Comparison of ENCODE assay signal across 23 mouse cellular contexts in the genomic region with DNA sequence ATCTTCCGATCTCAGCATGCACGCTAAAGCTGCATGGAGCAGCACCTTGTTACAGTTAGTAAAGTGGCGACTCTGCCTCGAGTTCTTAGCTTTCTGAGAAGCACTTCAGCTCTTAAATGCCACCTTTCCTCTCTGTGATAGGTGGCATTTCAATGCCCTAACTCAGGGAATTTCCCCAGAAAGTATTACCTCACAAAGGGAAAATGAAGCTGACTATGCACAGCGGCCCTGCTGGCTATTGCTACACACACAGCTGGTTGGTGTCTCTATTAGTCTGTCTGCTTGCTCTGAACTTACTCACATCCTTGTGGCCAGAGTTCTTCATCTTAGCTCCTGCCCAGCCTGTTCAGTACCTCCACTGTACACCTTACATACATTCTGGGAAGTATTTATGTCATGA.
DNase-seq lines count a peak whose midpoint lies in the region; ATAC-seq lines count a peak whose summit lies in the region.
"Had no signal": no experiment of that assay in that cellular context is flagged by ENCODE, and none has a peak within 500 bp of the region (broad histone marks: within the 10 kb centered on the region; RNA-seq: fewer than 3 reads in every experiment).

No protein-coding gene starts in this region.

- no peak overlapping the region for H3K4me2 ChIP-seq in embryonic facial prominence, embryonic 11.5 days (ENCODE audit: low read depth, low read length)
- peak overlapping the region; percentile 27 for H3K4me2 ChIP-seq in lung, embryonic 16.5 days (ENCODE audit: low read depth, low read length)
- H3K4me2 ChIP-seq: embryonic facial prominence, embryonic 13.5 days; embryonic facial prominence, embryonic 15.5 days; forebrain, embryonic 12.5 days had no signal

- WGBS in embryonic facial prominence, embryonic 11.5 days: 81% methylated on average over 5 of the region's 5 CpGs
- 76% methylated on average over 5 of the region's 5 CpGs for WGBS in embryonic facial prominence, embryonic 10.5 days
- WGBS in lung, embryonic 16.5 days: 32% methylated on average over 5 of the region's 5 CpGs

- no peak overlapping the region for H3K27ac ChIP-seq in embryonic facial prominence, embryonic 11.5 days (replicated peaks; ENCODE audit: low read depth, low read length)
- H3K27ac ChIP-seq in embryonic facial prominence, embryonic 10.5 days (replicated peaks): no peak overlapping the region
- H3K27ac ChIP-seq in lung, embryonic 16.5 days (ENCODE audit: low read length): no peak overlapping the region
- H3K27ac ChIP-seq: embryonic facial prominence, embryonic 13.5 days; embryonic facial prominence, embryonic 15.5 days; forebrain, embryonic 10.5 days; forebrain, embryonic 12.5 days had no signal

- H3K27me3 ChIP-seq in embryonic facial prominence, embryonic 11.5 days (ENCODE audit: control insufficient read depth, insufficient read depth, low read length): no peaks in the 10 kb centered on the region
- H3K27me3 ChIP-seq in embryonic facial prominence, embryonic 10.5 days (replicated peaks; ENCODE audit: low read depth, poor library complexity, severe bottlenecking): no peaks in the 10 kb centered on the region
- H3K27me3 ChIP-seq in lung, embryonic 16.5 days (ENCODE audit: control insufficient read depth, insufficient read depth, low read depth, low read length): no peaks in the 10 kb centered on the region
- H3K27me3 ChIP-seq: embryonic facial prominence, embryonic 13.5 days; embryonic facial prominence, embryonic 15.5 days; forebrain, embryonic 12.5 days had no signal

- no peaks in the 10 kb centered on the region for H3K9me3 ChIP-seq in embryonic facial prominence, embryonic 11.5 days (replicated peaks; ENCODE audit: control insufficient read depth, low read length)
- H3K9me3 ChIP-seq in embryonic facial prominence, embryonic 10.5 days: no peaks in the 10 kb centered on the region
- H3K9me3 ChIP-seq in lung, embryonic 16.5 days (ENCODE audit: control insufficient read depth, low read length): no peaks in the 10 kb centered on the region
- H3K9me3 ChIP-seq: embryonic facial prominence, embryonic 13.5 days; embryonic facial prominence, embryonic 15.5 days; forebrain, embryonic 10.5 days; forebrain, embryonic 12.5 days had no signal

- no peak overlapping the region for H3K4me3 ChIP-seq in embryonic facial prominence, embryonic 11.5 days (ENCODE audit: low read depth, low read length)
- no peak overlapping the region for H3K4me3 ChIP-seq in embryonic facial prominence, embryonic 10.5 days
- H3K4me3 ChIP-seq in lung, embryonic 16.5 days (ENCODE audit: low read length): peak overlapping the region; percentile 4; the same call in 1 of the 2 replicates
- H3K4me3 ChIP-seq: embryonic facial prominence, embryonic 13.5 days; embryonic facial prominence, embryonic 15.5 days; erythroblast, embryonic 14.5 days; forebrain, embryonic 10.5 days; forebrain, embryonic 12.5 days had no signal

- no peaks in the 10 kb centered on the region for H3K4me1 ChIP-seq in embryonic facial prominence, embryonic 11.5 days (ENCODE audit: control insufficient read depth, insufficient read depth, low read length)
- H3K4me1 ChIP-seq in embryonic facial prominence, embryonic 10.5 days: no peaks in the 10 kb centered on the region
- no peaks in the 10 kb centered on the region; the same call in 1 of the 2 replicates for H3K4me1 ChIP-seq in lung, embryonic 16.5 days (replicated peaks; ENCODE audit: control insufficient read depth, insufficient read depth, low read length)
- H3K4me1 ChIP-seq: embryonic facial prominence, embryonic 15.5 days; forebrain, embryonic 10.5 days; forebrain, embryonic 12.5 days had no signal

- DNase-seq in embryonic facial prominence, embryonic 11.5 days (ENCODE audit: low spot score): peak; percentile 1
- DNase-seq in embryonic facial prominence, embryonic 10.5 days (ENCODE audit: low spot score): no peak
- no peak for DNase-seq in lung, postnatal 36 days
- DNase-seq in lung, postnatal 10 days: peak; percentile 3
- DNase-seq in lung, postnatal 4 days: no peak
- DNase-seq: adrenal gland, adult 2 months; adrenal gland, postnatal 10 days; adrenal gland, postnatal 25 days; cerebellum, adult 11 months; cerebellum, adult 18-20 months; cerebellum, adult 8-10 months; cerebellum, adult 9-11 months; cerebellum, postnatal 14 days; cerebellum, postnatal 36 days; embryo, embryonic 11 days had no signal

- H3K9ac ChIP-seq in embryonic facial prominence, embryonic 11.5 days (replicated peaks; ENCODE audit: low read length): no peak overlapping the region
- peak overlapping the region; percentile 39 for H3K9ac ChIP-seq in lung, embryonic 16.5 days (ENCODE audit: low read length)
- H3K9ac ChIP-seq: embryonic facial prominence, embryonic 13.5 days; embryonic facial prominence, embryonic 15.5 days; forebrain, embryonic 12.5 days had no signal

- no peak for ATAC-seq in embryonic facial prominence, embryonic 11.5 days (replicated peaks; ENCODE audit: insufficient number of reproducible peaks, low FRiP score, low TSS enrichment, low read depth)
- ATAC-seq in lung, embryonic 16.5 days (ENCODE audit: low read depth): peak; percentile 64
- ATAC-seq: forebrain, embryonic 14.5 days; forebrain, embryonic 16.5 days had no signal

- H3K36me3 ChIP-seq in embryonic facial prominence, embryonic 11.5 days (replicated peaks; ENCODE audit: control insufficient read depth, insufficient read depth, low read depth, low read length): no peaks in the 10 kb centered on the region
- no peaks in the 10 kb centered on the region for H3K36me3 ChIP-seq in embryonic facial prominence, embryonic 10.5 days (replicated peaks)
- H3K36me3 ChIP-seq in lung, embryonic 16.5 days (ENCODE audit: control insufficient read depth, insufficient read depth, low read length): no peaks in the 10 kb centered on the region
- H3K36me3 ChIP-seq: embryonic facial prominence, embryonic 13.5 days; embryonic facial prominence, embryonic 15.5 days; forebrain, embryonic 10.5 days; forebrain, embryonic 12.5 days had no signal

Comparison
In these comparisons a context has a peak if more than half of its experiments do, and no peak if none do; other contexts are left out.
1. DNase-seq: peak in embryonic facial prominence, embryonic 11.5 days (single experiment) and lung, postnatal 10 days (single experiment); none in embryonic facial prominence, embryonic 10.5 days (single experiment), lung, postnatal 36 days (single experiment) and lung, postnatal 4 days (0 of 2).